Mouse (Mus musculus) spleen, adult 2 months (tissue): Measurements from ENCODE around the gene Nxn.

Experiments
- CTCF ChIP-seq: fragments of 200-500 bp; IDR thresholded peaks from 2 replicates; pipeline ENCODE4 v1.5.1; 2011; ENCODE audit warnings: mild to moderate bottlenecking, inconsistent platforms; ENCODE audit not compliant: insufficient read depth, insufficient read length, insufficient replicate concordance; ENCODE audit errors: extremely low read depth
- POLR2A ChIP-seq: fragments of 200-500 bp; IDR thresholded peaks from 2 replicates; pipeline ENCODE4 v1.6.1; 2011; ENCODE audit warnings: low read depth, low read length, inconsistent platforms

DNA sequence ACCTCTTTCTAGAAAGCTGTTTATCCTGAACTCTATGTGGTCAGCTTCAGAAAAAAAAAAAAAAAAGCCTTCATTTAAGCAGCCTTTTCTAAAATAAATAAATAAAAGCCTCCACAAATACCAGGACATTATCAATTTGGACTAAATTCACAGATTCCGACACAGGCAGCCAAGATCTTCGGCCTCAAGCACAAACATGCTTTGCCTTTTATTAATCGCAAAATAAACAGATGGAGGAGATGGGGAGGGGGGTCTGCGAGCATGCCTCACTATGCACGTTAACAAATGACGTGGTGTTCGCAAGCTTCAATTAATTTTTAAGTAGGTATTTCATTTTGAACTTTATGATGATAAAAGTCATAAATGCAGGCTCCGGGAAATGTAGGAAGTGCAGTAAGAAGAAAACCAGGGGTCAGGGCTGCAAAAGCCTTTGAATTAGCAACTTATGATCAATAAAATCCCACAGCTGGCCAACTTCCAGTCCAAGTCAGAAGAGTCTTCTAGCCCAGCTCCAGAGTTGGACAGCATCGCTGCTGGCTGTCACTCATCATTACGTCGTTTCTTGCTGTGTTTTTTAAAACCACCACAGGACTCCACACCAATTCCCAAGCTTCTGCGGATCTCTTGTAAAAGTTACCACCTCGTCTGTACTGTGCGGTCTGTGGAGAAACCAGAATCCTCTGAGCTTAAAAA, 40.2 kb downstream of the Nxn start:
- no peak for TF ChIP-seq CTCF
- no peak for TF ChIP-seq POLR2A
